Mouse (Mus musculus) layer of hippocampus, adult 8-10 months (tissue): ENCODE measurements around the gene Tars2. TPM values are rescaled to one million over a fixed set of nuclear protein-coding genes. Genes with fewer than 3 reads are reported as not detected.
A peak's percentile ranks its signal among the peaks of the same experiment; 100 is the strongest.
"Not testable (repeated sequence)": the region's sequence is repeated elsewhere in the genome, so short reads cannot be mapped to it uniquely, and the experiment has no call there.

ENCODE experiments used
- DNase-seq, 2 experiments: peaks; one replicate each; pipeline ENCODE4 v3.0.0; 2022; ENCODE audit warnings: low spot score in 2 of 2
- total RNA-seq, 4 experiments: library from RNA; stranded (reverse); gene quantifications; 2 replicates each; pipeline ENCODE4 v1.2.4; 2022

Tars2 gene
- total RNA-seq, result 10 to 100 TPM; 36.5 to 52.9 (median 41.8) TPM

DNA sequence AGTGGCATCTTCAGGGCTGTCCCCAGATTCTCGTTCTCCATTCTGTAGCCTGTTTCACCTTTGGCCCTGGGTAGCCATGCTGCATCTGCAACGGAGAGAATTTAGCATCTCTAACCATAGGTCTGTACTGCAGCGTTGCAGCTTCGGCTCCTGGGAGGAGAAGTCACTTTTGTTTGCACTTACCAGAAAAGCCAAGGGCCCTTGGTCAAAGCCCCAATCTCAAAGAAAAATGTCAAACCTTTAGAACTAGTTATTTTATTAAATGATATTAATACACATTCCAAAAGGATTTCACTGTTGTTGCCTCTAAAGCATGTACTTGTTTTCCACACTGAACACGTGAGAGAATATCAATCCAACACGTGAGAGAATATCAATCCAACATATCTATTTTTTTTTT, at the start of gene Tars2:
TSS of gene Tars2 (minus strand) at position 101 of the 400 bp plus-strand sequence.
- no peak for DNase-seq

DNA sequence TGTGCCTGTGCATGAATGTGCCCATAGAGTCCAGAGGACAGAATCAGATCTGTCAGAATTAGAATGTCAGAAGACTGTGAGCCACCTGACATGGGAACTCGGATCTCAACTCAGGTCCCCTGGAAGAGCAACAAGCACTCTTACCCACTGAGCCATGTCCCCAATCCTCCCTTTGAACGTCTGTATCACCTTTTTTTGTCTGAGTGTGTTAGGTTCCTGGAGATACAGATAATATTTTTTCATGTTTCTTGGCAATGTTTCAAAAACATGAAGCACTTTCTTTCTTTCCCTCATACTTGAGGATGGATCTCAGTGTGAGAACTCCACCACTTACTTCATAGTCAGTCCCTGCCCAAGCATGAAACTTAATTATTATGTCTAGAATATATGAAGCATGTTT, 48.4 kb upstream of the Tars2 start:
- DNase-seq, result no peak

DNA sequence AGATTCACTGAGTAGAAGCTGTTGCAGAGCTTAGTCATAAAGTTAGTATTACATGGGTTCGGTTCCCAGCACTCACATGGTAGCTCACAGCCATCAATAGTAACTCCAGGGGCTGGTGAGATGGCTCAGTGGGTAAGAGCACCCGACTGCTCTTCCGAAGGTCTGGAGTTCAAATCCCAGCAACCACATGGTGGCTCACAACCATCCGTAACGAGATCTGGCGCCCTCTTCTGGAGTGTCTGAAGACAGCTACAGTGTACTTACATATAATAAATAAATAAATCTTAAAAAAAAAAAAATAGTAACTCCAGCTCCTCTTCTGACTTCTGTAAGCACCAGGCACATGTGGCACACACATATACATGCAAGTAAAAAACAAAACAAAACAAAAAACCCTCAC, 47.6 kb upstream of the Tars2 start:
- DNase-seq, result not testable (repeated sequence)

DNA sequence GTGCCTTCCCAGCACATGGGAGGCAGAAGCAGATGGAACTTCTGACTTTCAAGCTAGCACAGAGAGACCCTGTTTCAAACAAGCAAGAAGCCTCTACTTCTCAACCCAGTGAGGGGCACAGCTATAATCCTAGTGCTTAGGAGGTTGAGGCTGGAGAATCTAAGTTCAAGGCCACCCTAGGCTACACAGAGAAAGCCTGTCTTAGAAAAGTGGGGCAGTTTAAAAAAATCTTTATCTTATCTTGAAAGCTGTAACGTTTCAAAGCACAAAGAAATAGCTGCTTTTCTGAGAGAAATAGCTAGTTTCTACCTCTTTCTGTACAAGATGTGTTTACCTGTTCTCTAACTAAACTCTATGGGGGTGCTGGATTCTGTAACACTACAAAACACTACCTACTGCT, 46.7 kb upstream of the Tars2 start:
- no peak for DNase-seq

GRCm38 (mm10) chr3:95803851-95804250, 43.8 kb upstream of the Tars2 start:
- no peak for DNase-seq

GRCm38 (mm10) chr3:95798756-95799155, 38.8 kb upstream of the Tars2 start:
- no peak for DNase-seq

DNA sequence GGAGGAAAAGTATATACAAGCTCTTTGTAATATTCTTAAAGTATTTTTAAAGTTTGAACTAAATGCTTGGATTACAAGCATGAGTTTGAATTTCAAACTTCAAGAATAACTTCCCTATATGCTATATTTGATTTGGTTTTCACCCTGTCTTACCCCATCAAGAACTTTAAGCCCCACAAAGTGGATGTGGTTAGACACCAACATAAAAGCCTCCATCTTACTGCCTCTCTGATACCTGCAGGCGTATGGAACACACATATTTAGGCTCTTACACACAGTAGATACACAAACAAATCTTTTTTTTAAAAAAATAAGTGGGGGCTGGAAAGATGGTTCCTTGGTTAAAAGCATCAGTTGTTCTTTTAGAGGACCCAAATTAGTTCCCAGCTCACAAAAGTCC, 34.3 kb upstream of the Tars2 start:
- DNase-seq, result no peak

GRCm38 (mm10) chr3:95793662-95794061, 33.7 kb upstream of the Tars2 start:
- no peak for DNase-seq

GRCm38 (mm10) chr3:95785501-95785900, 25.5 kb upstream of the Tars2 start:
- no peak for DNase-seq

DNA sequence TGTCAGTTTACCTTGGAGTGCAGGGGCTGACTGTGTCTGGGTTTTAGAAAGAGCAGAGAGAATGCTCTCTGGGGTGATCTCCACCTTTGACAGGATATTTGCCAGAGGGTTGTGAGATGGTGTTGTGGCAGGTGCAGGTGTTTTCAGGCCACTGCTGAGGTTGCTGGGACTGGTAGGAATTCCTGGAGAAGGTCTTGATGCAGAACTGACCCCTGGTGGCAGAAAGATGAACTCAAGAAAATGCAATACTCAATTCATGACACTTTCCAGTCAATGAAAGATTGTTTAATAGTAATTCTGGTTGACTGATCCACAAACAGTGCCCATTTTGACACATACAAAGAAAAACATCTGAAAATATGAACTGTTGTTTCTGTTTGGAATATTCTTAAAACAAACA, 12.0 kb upstream of the Tars2 start:
- DNase-seq, result no peak

DNA sequence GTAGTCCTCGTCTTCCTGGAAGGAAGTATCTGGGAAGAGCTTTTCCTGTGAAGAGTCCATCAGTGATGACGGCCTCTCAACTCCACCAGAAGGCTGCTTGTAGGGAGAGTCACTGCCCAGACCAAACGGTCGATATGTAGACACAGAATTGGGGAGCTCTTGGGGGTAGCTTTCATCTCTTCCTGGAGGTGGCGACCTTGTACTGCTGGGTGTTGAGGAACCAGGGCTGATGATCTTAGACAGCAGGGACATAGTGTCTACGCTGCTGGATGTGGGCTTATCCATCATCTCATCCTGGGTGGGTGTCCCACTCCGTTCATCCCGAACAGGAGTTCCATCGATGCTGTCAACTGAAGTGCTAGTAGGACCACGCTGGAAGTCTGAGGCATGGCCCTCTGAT, 5.5 kb upstream of the Tars2 start:
- DNase-seq, result no peak

GRCm38 (mm10) chr3:95763811-95764210, 3.8 kb upstream of the Tars2 start:
- no peak for DNase-seq

DNA sequence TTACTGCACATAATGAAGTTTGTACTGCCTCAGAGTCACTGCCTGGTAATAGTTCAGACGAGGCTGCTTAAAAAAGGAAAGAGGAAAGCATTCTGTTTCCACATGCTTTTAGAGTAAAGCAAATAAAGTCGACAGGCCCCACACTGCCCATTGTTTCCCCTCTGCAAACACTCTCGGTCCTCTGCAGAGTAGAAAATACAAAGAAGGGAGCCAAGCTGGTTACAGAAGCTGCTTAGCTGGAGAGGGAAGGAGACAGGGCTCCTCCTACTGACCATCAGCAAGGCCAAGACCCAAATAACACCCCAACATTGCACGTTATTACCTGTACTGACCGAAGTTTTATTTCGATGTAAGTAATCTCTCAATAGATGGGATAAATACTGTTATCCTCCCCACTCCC, 3.0 kb upstream of the Tars2 start:
- no peak for DNase-seq

GRCm38 (mm10) chr3:95761771-95762170, 1.8 kb upstream of the Tars2 start:
- DNase-seq, result no peak

DNA sequence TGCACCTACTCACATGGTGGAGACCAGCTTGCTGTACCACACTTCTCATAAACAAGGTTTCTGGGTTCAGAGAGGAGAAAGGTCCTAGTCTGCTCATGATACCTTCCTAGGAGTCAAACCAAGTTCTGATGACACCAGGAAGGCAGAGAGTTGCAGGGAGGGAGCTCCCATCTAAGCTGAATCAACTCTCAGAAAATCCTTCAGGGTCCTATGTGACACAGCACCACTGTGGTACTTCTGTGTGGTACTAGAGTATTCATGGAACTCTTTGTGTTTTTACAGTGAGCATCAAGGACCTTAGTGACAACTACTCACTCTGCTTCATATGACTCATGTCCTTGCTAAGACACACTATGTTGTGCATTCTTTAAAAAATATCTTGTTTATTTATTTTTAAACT, 650 bp upstream of the Tars2 start:
- DNase-seq, result no peak

DNA sequence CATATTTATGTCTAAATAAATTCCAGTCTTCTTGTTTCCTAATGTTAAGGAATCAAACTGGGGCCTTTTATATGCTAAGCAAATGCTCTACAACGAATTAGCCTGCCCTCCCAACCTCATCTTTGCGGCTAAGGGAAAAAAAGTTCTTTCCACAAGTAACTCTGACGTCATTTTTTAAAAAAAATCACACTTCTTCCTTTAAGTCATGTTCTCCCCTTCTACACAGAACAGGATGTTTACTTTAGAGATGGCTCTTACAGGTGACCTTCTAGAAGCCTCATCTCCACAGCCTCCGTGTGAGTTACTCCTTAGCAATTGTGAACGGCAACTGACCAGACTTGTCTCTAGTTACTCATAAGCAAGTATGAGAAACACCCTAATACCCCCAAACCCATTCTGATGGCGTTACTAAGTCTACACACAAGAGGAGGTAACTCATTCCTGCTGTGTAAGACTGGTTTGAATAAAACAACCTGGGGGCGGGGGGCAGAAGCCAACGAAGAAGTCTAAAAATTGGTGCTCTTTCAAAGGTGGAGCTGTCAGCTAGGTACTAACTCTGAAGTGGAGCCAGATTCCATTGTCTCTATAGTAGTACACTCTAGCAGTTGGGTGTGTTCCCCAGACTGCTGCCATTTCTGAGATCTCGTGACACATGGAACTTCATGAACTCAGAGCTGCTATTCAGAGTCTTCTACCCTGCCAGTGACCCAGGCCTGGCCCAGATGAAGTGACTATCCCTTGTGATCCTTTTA, 1.4 kb downstream of the Tars2 start:
- no peak for DNase-seq

- DNase-seq, result no peak
Observed at GRCm38 (mm10) chr3:95756808-95757207, 3.2 kb downstream of the Tars2 start.

DNA sequence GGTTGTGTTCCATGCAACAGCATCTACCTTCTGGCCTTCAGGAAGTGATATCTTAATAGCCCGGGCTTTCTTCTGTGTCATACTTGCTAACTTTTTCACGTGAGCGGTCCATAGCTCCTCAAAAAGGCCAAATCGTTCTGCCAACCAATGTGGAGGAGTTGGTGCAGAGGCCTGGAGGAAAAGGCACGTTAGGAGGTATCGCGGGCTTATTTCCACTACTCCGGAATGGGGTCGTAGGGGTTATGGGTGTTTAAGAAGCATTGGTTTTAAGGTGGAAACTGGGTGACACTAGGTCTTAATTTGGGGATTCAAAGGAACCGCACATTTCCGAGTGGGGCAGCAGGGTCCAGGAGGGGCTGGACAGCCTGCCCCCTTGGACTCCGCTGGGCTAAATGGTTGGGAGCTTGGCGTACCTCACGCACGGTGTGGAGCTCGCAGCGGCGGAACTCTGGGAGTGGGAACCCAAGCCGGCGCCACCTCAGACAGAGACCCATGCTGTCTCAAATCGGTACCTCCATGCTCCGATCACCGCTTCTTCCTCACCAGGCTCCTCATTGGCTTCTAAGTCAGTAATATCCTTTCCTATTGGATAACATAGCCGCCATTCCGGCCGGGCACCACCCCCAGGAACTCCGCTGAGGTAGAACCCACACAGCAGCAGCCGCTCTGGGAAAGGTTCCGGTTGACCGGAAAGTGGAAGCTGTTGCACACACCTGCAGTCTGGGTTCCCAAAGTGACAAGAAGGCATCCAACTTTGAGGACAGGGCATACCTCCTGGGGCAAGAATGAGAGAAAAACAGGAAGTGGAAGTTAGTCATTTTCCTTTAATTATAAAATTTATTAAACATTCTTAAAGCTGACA, 5.4 kb downstream of the Tars2 start:
- DNase-seq, result peak; percentile 95 to 97

- DNase-seq, result no peak
Observed at GRCm38 (mm10) chr3:95752935-95753334, 7.1 kb downstream of the Tars2 start.

DNA sequence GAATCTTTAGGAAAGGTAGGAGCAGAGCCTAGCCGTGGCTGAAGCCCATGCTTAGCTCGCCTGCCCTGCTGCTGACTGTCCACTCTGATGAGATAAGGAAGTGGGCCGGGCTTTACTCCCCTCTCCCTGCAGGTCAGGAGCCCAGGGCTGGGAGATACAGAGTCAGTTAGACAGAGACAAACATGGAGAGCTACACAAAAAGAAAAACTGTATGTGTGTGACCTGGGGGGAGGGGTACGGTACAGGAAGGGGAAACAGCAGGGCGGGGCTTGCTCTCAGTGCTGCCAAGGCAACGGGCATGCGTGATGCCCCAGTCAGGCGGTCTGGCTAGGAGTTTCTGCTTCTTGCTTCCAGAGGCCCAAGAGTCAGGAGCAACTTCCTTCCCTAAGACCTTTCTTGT, 19.6 kb downstream of the Tars2 start:
- no peak for DNase-seq

GRCm38 (mm10) chr3:95739353-95740104, 20.5 kb downstream of the Tars2 start, which contains the start of gene Ecm1:
TSS of gene Ecm1 (minus strand) at chr3:95739569.
- peak in 1 of 2 experiments; percentile 23 for DNase-seq
